Mouse (Mus musculus) heart, postnatal 25 days (tissue): ENCODE data around the gene Selplg. TPM values are rescaled to one million over a fixed set of nuclear protein-coding genes. Genes with fewer than 3 reads are reported as not detected.
"Not testable (repeated sequence)": the region's sequence is repeated elsewhere in the genome, so short reads cannot be mapped to it uniquely, and the experiment has no call there.

Experiments used
- DNase-seq: peaks from one replicate; pipeline ENCODE4 v3.0.0; 2022; ENCODE audit warnings: low spot score
- intact Hi-C: fragments of 180-260 bp; cut with DNase I; formaldehyde crosslinking; loops from one replicate; pipeline ENCODE4 v1.15.1; 2025
- total RNA-seq, 2 experiments: library from RNA; stranded (reverse); gene quantifications; 2 replicates each; pipeline ENCODE4 v1.2.3; 2021

Selplg gene
- total RNA-seq, 2 experiments from 2014 or later = 2.4 to 3.6 TPM

DNA sequence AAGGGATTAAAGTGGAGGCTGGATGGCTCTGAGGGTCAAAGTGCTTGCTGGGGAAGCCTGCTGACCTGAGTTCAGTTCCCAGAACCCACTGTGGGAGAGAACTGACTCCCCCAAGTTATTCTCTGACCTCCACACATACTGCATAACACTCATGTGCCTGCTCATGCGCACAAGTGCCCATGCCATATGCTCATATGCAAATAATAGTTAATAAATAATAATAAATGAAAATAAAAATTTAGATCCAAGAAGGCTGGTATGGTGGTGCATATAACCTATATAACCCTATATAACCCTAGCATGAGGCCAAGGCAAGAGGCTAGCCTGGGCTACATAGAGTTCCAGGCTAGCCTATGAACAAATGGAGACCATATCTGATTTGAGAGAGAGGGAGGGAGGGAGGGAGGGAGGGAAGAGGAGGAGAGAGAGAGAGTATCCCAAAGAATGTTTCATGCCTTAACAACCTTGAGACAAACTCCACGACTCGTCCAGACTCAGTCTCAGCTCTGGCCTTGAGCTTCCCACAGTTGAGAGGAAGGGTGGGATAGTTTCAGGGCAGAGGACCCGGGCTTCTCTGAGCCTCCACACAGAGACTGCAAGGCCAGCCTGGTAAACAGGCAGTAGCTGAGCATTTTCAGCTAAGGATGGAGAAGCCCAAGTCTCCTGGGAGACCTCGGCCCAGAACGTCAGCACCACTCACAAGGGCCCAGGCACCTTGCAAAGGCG lies 2.7 kb downstream of the Selplg start:
- intact Hi-C loops = no loop called here

DNA sequence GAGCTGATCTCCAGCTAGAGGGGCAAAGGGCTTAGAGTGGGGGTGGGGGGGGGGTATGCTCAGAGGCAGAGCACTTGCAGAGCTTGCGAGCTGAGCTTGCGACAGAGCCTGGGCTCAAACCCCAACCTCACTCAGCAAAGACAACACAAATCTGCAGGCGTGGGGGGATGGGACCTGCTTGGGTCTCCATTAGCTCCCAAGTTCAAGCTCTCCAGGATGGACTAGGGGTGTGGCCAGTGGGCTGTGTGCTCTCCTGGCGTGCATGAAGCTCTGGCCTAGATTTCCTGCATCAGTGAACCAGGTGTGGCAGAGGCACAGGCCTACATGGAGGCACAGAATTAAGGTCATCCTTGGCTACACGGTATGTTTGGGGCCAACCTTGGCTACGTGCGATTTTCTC lies 4.0 kb downstream of the Selplg start:
- intact Hi-C loops = no loop called here
- DNase-seq = no peak

More for the DNA sequence above, 2.7 kb downstream of the Selplg start:
- no peak for DNase-seq

DNA sequence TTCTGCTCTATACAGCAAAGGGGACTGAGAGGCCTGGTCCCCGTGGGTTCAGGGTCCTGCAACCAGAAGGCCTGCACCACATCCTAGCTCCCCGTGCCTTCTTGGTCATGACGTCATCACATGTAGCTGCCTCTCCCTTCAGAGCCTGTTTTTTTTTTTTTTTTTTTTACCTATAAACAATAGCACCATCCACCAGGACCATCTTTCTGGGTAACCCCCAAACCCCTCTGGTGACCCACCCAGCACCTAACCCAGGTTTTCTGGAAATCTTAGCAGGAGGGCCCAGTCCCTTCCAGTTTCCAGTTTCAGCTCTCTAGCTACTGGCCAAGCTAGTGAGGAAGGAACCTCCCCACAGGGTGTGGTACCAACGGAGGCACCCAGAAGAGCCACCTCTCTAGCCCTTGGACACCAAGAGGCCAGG lies 4.4 kb downstream of the Selplg start:
- DNase-seq = no peak
- intact Hi-C loops = no loop called here

DNA sequence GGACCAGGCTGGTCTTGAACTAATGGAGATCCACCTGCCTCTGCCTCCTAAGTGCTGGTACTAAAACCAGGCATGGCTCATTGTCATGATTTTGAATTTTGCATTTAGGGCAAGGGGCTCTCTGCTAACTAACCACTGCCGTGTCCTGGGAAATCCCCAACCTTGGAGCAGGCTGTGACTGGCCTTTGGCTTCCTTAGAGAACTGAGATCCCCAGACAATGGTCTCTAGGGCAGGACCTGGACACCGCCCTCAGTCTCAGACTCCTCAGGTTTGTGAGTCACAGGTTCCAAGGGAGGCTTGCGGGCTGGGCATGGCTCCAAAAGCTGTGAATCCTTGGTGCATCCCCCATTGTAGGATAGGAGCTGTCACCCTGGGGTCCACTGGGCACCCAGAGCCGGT lies 5.8 kb downstream of the Selplg start:
- intact Hi-C loops = no loop called here
- no peak for DNase-seq

DNA sequence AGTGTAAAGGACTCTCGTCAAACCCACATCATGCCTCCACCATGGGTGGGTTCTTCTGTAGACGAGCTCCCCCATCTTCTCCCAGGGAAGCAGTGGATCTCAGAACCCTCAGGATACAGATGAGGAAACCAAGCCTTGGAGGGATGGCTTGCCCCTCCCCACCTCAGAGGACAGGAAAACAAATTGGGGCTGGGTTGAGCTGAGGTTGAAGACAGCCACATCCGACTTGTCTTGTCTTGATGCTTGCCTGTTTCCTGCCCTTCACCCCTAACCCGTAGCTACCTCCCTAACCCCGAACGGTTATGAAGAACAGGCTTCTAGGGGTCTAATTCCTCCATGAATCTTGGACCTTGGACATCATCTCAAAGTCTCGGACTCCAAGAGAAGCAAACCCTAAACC lies 6.9 kb downstream of the Selplg start:
- no peak for DNase-seq
- intact Hi-C loops = no loop called here

DNA sequence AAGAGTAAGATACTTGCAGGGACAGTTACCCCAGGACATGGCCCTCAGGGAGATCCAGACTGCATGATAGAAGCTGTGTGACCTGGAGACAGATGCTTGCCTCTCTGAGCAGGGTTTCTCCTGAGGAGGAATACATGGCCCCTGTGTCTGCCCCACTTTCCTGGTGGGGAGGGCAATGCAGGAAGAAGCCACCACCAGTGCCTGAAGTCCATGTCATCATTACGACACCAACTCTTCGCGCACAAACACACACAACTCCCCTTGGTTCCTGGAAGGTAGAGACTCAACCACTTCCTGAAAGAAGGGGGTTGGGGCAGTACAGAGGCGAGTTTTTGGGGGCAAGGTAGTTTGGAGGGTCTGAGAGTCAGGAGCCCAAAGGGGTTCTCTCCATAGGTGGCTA lies 8.2 kb downstream of the Selplg start:
- intact Hi-C loops = no loop called here
- DNase-seq = no peak

DNA sequence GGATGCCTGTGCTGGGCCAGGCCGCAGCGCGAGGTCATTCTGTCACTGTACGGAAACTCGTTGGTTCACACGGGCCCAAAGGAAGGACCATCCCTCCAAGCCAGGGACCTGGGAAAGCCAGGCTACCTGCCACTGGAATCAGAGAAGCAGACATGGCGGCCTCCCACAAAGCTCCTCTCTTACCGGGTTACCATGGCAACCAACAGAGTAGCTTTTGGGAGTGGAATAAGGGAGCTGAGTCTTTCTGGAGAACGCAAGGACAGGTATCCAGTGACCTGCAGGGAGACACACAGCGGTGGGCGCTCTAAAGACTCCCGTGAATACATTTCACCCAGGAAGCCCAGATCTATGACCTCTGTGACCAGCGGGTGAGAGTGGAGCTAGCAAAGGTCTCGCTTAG lies 13.9 kb downstream of the Selplg start:
- intact Hi-C loops = loop anchor here (10.0 kb wide), 1 partner anchor 344 kb away; no protein-coding TSS in a partner anchor
- DNase-seq = no peak

DNA sequence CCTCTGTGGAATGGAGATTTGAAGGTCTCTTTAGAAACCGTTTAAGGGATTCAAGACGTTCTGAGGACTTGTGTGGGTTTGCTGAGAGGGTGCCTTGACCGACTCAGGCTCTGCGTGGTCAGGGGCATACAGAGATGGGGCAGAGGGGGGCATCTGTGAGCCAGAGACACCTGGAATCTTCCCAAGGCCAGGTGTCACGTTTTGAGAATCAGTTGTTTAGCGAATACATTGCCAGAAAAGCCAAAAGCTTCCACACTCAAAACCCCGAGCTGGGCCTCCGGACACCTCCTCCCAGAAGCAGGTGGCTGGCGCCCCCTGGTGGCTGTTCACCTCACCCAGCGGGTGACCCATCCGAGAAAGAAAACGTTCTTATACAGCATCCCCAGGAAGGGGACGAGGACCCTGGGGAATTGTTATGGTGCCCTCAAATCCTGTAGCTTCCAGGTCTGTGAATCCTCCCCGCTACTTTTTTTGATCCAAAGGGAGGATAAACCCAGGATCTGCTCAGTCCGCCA lies 16.7 kb downstream of the Selplg start:
- no peak for DNase-seq
- intact Hi-C loops = loop anchor here (1.0 to 10.0 kb wide), 3 partner anchors 42 to 449 kb away; no protein-coding TSS in a partner anchor

DNA sequence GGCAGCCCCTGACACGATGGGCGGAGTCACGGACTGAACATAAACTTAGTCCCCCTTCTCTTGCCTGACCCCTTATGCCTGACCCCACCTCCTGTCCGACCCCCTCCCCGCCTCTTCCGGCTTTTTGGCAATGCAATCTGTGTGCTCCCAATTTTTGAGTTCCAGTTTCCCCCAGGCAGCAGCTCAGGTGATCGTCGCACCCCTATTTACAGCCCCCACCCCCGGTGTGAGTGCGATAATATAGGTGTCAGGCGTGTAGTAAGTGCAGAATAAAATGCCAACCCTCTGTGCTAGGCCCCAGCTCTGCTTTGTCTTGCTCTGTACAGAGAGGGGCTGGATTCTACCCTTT lies 17.4 kb downstream of the Selplg start:
- intact Hi-C loops = loop anchor here (1.0 to 10.0 kb wide), 3 partner anchors 42 to 448 kb away; no protein-coding TSS in a partner anchor
- no peak for DNase-seq

DNA sequence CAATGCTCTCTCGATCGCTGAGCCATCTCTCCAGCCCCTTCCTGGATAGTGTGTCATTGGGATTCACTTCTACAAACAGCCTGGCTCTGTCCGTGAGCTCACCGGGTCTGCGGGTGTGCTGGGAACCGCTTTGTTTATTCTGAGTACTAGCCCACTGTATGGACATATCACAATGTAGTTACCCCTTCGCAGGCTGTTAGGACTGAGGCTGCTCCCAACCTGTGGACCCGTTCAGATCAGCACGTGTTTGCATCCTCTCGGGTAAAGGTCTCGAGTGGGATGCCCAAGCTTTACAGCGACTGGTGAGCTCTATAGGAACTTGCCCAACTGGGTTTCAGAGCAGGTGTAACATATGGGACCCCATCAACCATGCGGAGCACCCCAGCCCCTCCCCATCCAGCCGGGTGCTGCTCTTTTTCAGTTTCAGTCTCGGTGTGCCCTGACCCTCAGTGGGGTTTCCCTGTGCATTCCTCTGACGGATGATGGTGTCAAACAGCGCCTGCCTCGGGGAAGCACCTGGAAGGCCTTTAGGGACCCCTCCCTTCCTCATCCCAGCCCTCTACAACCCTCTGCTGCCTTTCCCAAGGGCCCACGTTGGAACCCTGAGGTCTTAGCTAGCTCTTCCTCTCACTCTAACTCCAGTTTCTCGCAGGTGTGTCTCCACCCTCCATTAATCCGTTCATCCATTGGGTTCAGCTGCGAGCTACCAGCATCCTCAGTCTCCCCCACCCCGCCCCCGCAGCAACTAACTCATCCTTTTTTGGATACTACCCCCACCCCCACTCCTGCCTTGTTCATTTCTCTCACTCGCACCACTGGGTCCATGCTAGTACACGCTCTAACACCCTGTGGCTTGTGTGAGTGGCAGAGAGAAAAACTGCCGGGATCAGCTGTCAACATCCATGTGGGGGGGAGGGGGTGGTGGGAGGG lies 18.1 kb downstream of the Selplg start:
- no peak for DNase-seq
- intact Hi-C loops = loop anchor here (1.0 to 10.0 kb wide), 3 partner anchors 41 to 448 kb away; no protein-coding TSS in a partner anchor

DNA sequence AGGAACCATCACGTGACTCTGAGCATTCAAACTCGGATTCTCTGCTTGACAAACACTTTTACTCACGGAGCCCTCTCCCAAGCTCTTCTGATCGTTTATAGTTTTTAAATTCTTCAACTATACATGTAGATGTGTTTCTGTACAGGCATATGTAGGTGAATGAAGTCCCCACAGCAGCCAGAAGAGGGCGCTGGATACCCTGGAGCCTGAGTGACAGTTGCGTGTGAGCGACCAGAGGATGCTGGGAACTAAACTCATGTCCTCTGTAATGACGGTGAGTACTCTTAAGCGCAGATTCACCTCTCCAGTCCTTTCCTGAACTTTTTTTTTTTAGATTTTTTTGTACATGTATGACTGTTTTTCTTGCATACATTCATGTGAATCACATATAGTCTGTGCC lies 18.8 kb downstream of the Selplg start:
- intact Hi-C loops = loop anchor here (2.0 to 10.0 kb wide), 2 partner anchors 339 to 447 kb away; no protein-coding TSS in a partner anchor
- no peak for DNase-seq

DNA sequence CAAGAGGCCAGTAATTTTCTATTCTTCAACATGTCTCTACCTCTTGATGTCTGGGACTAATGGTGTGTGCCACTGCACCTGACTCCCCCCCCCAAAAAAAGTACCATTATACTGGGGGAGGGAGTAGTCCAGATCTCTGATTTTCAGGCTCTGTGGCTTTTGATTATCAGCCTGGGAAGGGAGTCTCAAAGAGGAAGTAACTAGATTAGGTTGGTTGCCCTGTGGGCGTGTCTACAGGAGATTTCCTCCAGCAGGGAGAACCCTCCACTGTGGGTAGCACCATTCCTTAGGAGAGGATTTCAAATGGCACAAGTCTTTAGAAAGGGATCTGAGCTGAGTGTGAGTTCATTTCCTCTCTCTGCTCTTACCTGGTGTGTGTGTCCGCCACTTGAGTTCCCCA lies 19.8 kb downstream of the Selplg start:
- intact Hi-C loops = loop anchor here (10.0 kb wide), 1 partner anchor 338 kb away; no protein-coding TSS in a partner anchor

DNA sequence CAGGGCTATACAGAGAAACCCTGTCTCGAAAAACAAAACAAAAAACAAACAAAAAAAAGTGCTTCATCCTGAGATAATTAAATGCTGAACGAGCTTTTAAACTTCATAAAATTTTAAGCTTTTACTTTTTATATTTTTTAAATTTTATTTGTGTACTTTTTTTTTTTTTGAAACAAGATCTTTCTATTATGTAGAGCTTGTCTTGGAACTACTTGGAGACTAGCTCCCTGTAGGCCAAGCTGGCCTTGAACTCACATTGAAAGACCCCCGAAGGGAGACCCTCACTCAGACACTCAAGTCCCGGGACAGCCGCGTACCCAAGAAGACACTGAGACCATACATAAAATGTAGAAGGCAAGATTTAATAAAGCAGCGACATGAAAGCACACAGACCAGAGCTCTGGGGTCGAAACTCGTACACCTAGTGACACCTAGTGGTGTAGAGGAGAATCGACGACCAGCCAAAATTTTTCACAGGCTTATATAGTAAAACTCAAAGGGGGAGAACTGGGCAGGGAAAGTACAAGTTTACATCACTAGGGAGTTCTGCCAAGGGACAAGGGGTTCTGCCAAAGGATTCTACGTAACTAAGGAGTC lies 20.5 kb downstream of the Selplg start:
- DNase-seq = not testable (repeated sequence)
- intact Hi-C loops = loop anchor here (10.0 kb wide), 1 partner anchor 337 kb away; no protein-coding TSS in a partner anchor

More for the DNA sequence above, 19.8 kb downstream of the Selplg start:
- no peak for DNase-seq

DNA sequence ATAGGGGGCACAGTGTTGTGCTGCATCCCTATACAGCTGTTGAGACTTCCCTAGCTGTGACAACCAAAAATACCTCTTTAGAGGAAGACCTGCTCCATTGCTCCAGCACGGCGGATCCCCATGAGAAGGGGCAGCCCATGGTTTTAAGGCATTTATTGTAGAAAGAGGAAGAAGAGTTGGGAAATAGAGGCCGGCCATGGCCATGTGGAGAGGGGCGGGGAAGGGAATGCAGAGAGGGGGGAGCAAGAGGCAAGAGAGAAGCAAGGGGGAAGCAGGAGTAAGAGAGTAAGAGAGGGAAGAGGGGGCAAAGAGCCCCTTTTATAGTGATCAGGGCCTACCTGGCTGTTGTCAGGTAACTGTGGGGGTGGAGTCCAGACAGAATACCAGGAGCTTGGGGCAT lies 22.3 kb downstream of the Selplg start:
- intact Hi-C loops = loop anchor here (10.0 kb wide), 1 partner anchor 335 kb away; no protein-coding TSS in a partner anchor
- DNase-seq = no peak

DNA sequence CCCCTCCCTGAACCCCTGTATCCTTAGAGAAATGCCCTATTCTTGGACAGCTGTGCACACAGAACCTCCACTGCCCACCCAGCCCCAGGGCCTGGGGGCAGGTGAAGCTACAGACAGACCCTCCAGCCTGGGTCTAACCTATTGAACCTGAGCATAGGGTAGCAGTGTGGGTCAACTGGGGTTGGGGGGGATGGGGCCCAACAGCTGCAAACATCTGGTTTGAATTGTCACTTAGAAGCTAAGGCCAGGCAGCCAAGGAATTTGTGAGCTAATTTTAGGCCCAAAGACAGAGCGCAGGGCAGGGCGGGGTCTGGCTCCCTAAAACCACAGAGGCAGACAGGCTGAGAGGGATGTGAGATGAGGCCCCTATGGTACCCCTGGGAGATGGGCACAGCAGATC lies 24.3 kb downstream of the Selplg start:
- DNase-seq = no peak
- intact Hi-C loops = no loop called here

DNA sequence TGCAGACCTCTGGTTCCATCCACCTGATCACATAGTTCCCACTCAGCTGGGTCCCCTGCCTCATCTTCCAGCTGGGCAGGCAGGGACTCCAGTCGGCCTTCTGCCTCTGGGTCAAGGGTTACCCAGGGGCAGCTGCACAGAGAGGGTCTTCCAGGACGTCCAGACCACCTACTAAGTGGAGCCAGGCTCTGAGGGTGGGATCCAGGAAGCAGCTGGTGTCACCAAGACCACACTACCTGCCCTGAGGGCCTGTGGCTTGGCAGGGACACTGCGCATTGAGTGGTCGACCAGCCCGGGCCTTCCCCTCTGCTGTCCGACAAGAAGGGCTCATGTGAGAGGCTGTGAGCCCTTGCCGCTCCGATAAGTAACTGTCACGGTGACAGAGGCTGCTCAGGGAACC lies 24.7 kb downstream of the Selplg start:
- intact Hi-C loops = no loop called here

DNA sequence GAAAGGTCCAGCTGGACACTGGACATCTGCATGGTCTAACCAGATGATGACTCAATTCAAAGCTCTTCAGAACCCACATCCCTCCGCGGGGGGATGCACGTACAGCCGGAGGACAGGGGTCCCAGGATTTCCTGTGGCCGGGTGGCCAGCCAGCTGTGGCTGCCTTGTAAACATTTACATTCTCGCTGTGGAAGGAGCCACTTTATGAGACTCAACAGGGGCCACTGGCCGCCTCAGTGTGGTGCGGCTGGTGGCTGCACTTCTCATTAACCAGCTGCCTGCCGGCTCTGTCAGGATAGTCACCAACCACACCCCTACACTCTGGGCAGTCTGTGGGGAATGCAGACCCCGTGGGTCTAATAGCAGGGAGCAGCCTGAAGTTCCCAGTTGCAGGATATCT lies 26.0 kb downstream of the Selplg start:
- DNase-seq = no peak

More for the DNA sequence above, 24.7 kb downstream of the Selplg start:
- no peak for DNase-seq

DNA sequence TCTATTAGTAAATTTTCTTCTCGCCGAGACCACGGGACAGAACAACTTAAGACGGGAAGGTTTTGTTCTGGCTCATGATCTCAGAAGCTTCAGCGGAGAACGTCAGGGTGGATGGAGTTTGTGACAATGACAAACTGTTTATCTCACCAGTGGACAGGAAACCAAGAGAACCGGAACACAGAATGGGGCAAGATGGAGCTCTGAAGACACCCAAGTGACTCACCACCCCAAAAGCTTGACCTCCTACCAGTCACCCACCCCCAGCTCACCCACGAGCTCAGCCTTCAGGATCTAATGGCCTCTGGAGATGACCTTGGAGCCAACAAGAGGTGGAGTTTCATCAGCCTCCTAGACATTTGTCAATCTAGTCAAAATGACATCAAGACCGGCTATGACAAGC lies 27.1 kb downstream of the Selplg start:
- intact Hi-C loops = no loop called here
- no peak for DNase-seq

More for the DNA sequence above, 26.0 kb downstream of the Selplg start:
- intact Hi-C loops = no loop called here

DNA sequence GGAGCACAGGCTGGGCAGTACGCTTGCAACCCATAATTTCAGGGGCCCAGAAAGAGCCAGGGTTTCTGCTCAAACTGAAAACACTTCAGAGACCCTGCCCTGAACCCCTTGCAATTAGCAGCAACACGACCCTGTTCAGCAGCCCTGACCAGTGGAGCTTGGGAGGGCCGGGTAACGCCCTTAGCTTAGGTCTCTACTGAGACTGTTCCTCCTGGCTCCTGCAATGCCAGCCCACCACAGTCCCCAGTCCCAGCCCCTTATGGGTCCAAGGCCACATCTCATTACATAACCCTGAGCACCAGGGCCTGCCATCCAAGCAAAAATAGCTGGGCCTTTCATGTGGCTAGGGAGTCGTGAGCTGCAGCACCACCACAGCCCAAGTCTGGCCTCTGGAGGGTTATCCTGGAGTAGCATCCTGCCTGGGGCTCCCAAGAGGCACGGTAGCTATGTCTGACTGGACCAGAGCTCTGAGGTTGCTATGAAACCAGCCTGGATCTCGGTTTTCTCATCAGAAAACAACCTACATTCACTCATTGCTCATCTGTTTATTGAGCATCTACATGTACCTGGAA lies 28.0 kb downstream of the Selplg start:
- intact Hi-C loops = no loop called here
- DNase-seq = no peak

DNA sequence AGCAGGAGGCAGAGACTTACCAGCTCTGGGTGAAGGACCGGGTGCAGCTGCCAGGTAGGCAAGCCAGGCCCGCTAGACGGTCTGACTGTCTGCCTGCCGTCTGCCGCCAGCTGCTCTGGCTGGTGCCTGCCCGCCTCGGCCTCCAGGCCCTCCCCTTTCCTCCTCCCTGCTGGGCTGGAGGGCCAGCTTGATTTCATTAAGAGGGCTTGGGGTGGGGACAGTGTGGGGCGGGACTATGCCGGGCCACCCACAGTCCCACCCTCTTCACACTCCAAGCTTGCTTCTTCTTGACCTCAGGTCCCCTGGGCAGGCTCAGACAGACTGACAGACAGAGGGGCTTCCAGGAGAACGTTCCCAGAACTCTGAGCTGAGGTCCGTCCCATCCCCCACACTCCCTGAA lies 32.2 kb downstream of the Selplg start, which contains the start of gene Tmem119:
TSS of gene Tmem119 (minus strand) at position 237 of the 400 bp plus-strand sequence.
- intact Hi-C loops = no loop called here
- DNase-seq = peak; percentile 70
